In the genomic region with DNA sequence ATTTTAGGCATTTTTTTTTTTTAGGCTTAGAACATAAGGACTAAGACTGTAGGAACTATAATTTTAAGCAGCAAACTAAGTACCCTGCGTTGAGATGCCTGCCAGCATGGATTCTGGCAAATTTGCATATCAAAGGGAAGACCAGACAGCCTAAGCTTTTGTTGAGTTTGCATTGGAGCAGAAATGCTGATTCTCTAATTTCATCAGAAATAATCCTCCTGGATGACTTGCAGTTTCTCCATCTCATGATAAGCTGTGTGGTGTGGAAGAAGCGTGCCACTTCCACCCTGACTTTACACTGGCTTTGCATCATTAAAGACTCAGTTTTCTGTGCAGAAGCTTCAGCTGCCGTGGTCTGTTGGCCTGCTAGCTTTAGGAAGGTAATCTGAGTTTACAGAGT, we compare ENCODE assay signal across 26 mouse cellular contexts. TPM values are rescaled to one million over a fixed set of nuclear protein-coding genes. Genes with fewer than 3 reads are reported as not detected.
DNase-seq lines count a peak whose midpoint lies in the region; ATAC-seq and TF ChIP-seq lines count a peak whose summit lies in the region.
"Had no signal": no experiment of that assay in that cellular context is flagged by ENCODE, and none has a peak within 500 bp of the region (broad histone marks: within the 10 kb centered on the region; RNA-seq: fewer than 3 reads in every experiment).

No protein-coding gene starts in this region.

- ATAC-seq in midbrain, embryonic 12.5 days (ENCODE audit: low FRiP score, low read depth), result no peak
- no peak for ATAC-seq in midbrain, postnatal 0 days (ENCODE audit: low FRiP score)
- ATAC-seq in forebrain, embryonic 14.5 days, result peak; percentile 67; the same call in 1 of the 2 replicates
- no peak for ATAC-seq in midbrain, embryonic 16.5 days
- ATAC-seq in cerebellum, adult (ENCODE audit: insufficient number of reproducible peaks, low FRiP score, low TSS enrichment), result no peak
- ATAC-seq: lung, postnatal 0 days; Patski had no signal

- TF ChIP-seq CTCF in midbrain, postnatal 0 days (IDR thresholded peaks at IDR 0.05), result no peak

- peaks cover 7% of the 10 kb centered on the region; the same call in 1 of the 2 replicates for H3K4me1 ChIP-seq in midbrain, embryonic 12.5 days
- H3K4me1 ChIP-seq in midbrain, postnatal 0 days (ENCODE audit: insufficient read depth, low read length), result no peaks in the 10 kb centered on the region
- H3K4me1 ChIP-seq in forebrain, embryonic 14.5 days (ENCODE audit: control insufficient read depth, insufficient read depth, low read length), result peaks cover 5% of the 10 kb centered on the region; the same call in 1 of the 2 replicates
- H3K4me1 ChIP-seq in midbrain, embryonic 16.5 days (ENCODE audit: control insufficient read depth, insufficient read depth, low read length), result peaks cover 6% of the 10 kb centered on the region

- H3K36me3 ChIP-seq in midbrain, embryonic 12.5 days, result peaks cover 68% of the 10 kb centered on the region
- H3K36me3 ChIP-seq in midbrain, postnatal 0 days (ENCODE audit: insufficient read depth, low read length), result peaks cover 25% of the 10 kb centered on the region
- H3K36me3 ChIP-seq in forebrain, embryonic 14.5 days (ENCODE audit: control insufficient read depth, insufficient read depth, low read length), result peaks cover 81% of the 10 kb centered on the region
- peaks cover 11% of the 10 kb centered on the region for H3K36me3 ChIP-seq in midbrain, embryonic 16.5 days (ENCODE audit: control insufficient read depth, insufficient read depth, low read length)

- WGBS in midbrain, embryonic 12.5 days, result 23% methylated on average over 3 of the region's 3 CpGs
- WGBS in midbrain, postnatal 0 days, result 22% methylated on average over 3 of the region's 3 CpGs
- WGBS in forebrain, embryonic 14.5 days, result 17% methylated on average over 3 of the region's 3 CpGs
- 15% methylated on average over 3 of the region's 3 CpGs for WGBS in midbrain, embryonic 16.5 days

- H3K4me2 ChIP-seq in midbrain, embryonic 12.5 days (replicated peaks), result no peak overlapping the region
- no peak overlapping the region for H3K4me2 ChIP-seq in midbrain, postnatal 0 days (ENCODE audit: low read depth, low read length, poor library complexity, severe bottlenecking)
- H3K4me2 ChIP-seq in forebrain, embryonic 14.5 days (ENCODE audit: low read length), result no peak overlapping the region
- H3K4me2 ChIP-seq in midbrain, embryonic 16.5 days (ENCODE audit: low read length), result no peak overlapping the region
- H3K4me2 ChIP-seq: heart, embryonic 12.5 days; neural tube, embryonic 15.5 days had no signal

- DNase-seq in midbrain, postnatal 0 days (ENCODE audit: low spot score), result no peak
- DNase-seq in R1 (ENCODE audit: low read depth, low spot score), result peak; percentile 75
- DNase-seq in forebrain, embryonic 14.5 days (ENCODE audit: low spot score), result peak; percentile 77
- DNase-seq in left cerebral cortex, adult 18-20 months (ENCODE audit: low spot score in 2 of 2), result no peak
- DNase-seq: adrenal gland, postnatal 36 days; cerebellum, adult 2 months; cerebellum, postnatal 36 days; kidney, adult 2 months; kidney, postnatal 14 days; layer of hippocampus, postnatal 36 days; left cerebral cortex, postnatal 4 days; liver had no signal

- no peaks in the 10 kb centered on the region for H3K27me3 ChIP-seq in midbrain, embryonic 12.5 days
- H3K27me3 ChIP-seq in midbrain, postnatal 0 days (ENCODE audit: insufficient read depth, low read length), result no peaks in the 10 kb centered on the region
- H3K27me3 ChIP-seq in forebrain, embryonic 14.5 days (replicated peaks; ENCODE audit: control insufficient read depth, insufficient read depth, low read length), result no peaks in the 10 kb centered on the region
- H3K27me3 ChIP-seq in midbrain, embryonic 16.5 days (ENCODE audit: control insufficient read depth, insufficient read depth, low read depth, low read length), result no peaks in the 10 kb centered on the region
- H3K27me3 ChIP-seq: heart, embryonic 12.5 days; neural tube, embryonic 15.5 days; Patski had no signal

- peak overlapping the region; percentile 10; the same call in 1 of the 2 replicates for H3K27ac ChIP-seq in midbrain, embryonic 12.5 days (replicated peaks)
- no peak overlapping the region for H3K27ac ChIP-seq in midbrain, postnatal 0 days (ENCODE audit: low read depth, low read length)
- peak overlapping the region; percentile 64; the same call in 1 of the 2 replicates for H3K27ac ChIP-seq in forebrain, embryonic 14.5 days (ENCODE audit: low read depth, low read length)
- peak overlapping the region; percentile 33; the same call in 1 of the 2 replicates for H3K27ac ChIP-seq in midbrain, embryonic 16.5 days (ENCODE audit: low read length)
- H3K27ac ChIP-seq: layer of hippocampus, adult 2 months; neural tube, embryonic 15.5 days had no signal

- H3K4me3 ChIP-seq in midbrain, embryonic 12.5 days, result no peak overlapping the region
- H3K4me3 ChIP-seq in midbrain, postnatal 0 days (ENCODE audit: low read depth, low read length), result no peak overlapping the region
- H3K4me3 ChIP-seq in forebrain, embryonic 14.5 days (ENCODE audit: low read depth, low read length), result no peak overlapping the region
- H3K4me3 ChIP-seq in midbrain, embryonic 16.5 days (ENCODE audit: low read depth, low read length), result no peak overlapping the region
- H3K4me3 ChIP-seq: heart, embryonic 12.5 days; layer of hippocampus, adult 2 months; myocyte; neural tube, embryonic 15.5 days had no signal

- H3K9me3 ChIP-seq in midbrain, embryonic 12.5 days, result no peaks in the 10 kb centered on the region
- no peaks in the 10 kb centered on the region for H3K9me3 ChIP-seq in midbrain, postnatal 0 days (ENCODE audit: low read length)
- no peaks in the 10 kb centered on the region for H3K9me3 ChIP-seq in forebrain, embryonic 14.5 days (replicated peaks; ENCODE audit: control insufficient read depth, low read length)
- H3K9me3 ChIP-seq in midbrain, embryonic 16.5 days (replicated peaks; ENCODE audit: control insufficient read depth, low read length, poor library complexity, severe bottlenecking), result no peaks in the 10 kb centered on the region
- H3K9me3 ChIP-seq: heart, embryonic 12.5 days; neural tube, embryonic 15.5 days had no signal

- H3K9ac ChIP-seq in midbrain, embryonic 12.5 days (replicated peaks), result no peak overlapping the region
- H3K9ac ChIP-seq in midbrain, postnatal 0 days (replicated peaks; ENCODE audit: low read length, poor library complexity, severe bottlenecking), result no peak overlapping the region
- no peak overlapping the region for H3K9ac ChIP-seq in forebrain, embryonic 14.5 days (ENCODE audit: low read length)
- H3K9ac ChIP-seq in midbrain, embryonic 16.5 days (ENCODE audit: low read depth, low read length), result no peak overlapping the region
- H3K9ac ChIP-seq: heart, embryonic 12.5 days; neural tube, embryonic 15.5 days had no signal

RNA-seq across cellular contexts. Expression of gene 1700003F12Rik, which starts 14.0 kb away (rescaled TPM):
- polyA plus RNA-seq in midbrain, embryonic 12.5 days (2016; fragmentation: Nextera tagmentation; extraction: Ambion mirVana), result 2.2 and 3.3 TPM in 2 replicates
- total RNA-seq in midbrain, postnatal 0 days (2014; rRNA removed), result 1.6 and 2.5 TPM in 2 replicates
- 4.0 and 5.3 TPM in 2 replicates for polyA plus RNA-seq in midbrain, postnatal 0 days (2015; fragmentation: Nextera tagmentation; extraction: Ambion mirVana)
- polyA plus RNA-seq in forebrain, embryonic 14.5 days (2014; fragmentation: Nextera tagmentation; extraction: Ambion mirVana), result 1.2 TPM in 2 replicates
- polyA plus RNA-seq in midbrain, embryonic 16.5 days (2015; fragmentation: Nextera tagmentation; extraction: Ambion mirVana), result 1.9 and 2.3 TPM in 2 replicates
- total RNA-seq in left cerebral cortex, adult 18-20 months (2021), result under 1 TPM; 0.68 to 0.74 TPM
- total RNA-seq: gastrocnemius, adult 8-10 months; granulocyte monocyte progenitor cell, adult 5-6 weeks; heart, postnatal 25 days had no signal

RNA-seq across cellular contexts. Expression of gene Actl10, which starts 18.7 kb away (rescaled TPM):
- polyA plus RNA-seq in midbrain, embryonic 12.5 days (2016; fragmentation: Nextera tagmentation; extraction: Ambion mirVana), result 0.60 and 1.1 TPM in 2 replicates
- total RNA-seq in midbrain, postnatal 0 days (2014; rRNA removed), result not detected in 2 replicates
- 0.11 and 0.16 TPM in 2 replicates for polyA plus RNA-seq in midbrain, postnatal 0 days (2015; fragmentation: Nextera tagmentation; extraction: Ambion mirVana)
- 0.15 and 0.19 TPM in 2 replicates for polyA plus RNA-seq in forebrain, embryonic 14.5 days (2014; fragmentation: Nextera tagmentation; extraction: Ambion mirVana)
- 0.19 and 0.44 TPM in 2 replicates for polyA plus RNA-seq in midbrain, embryonic 16.5 days (2015; fragmentation: Nextera tagmentation; extraction: Ambion mirVana)
- total RNA-seq in left cerebral cortex, adult 18-20 months (2021), result not detected
- total RNA-seq: adrenal gland, postnatal 36 days; granulocyte monocyte progenitor cell, adult 5-6 weeks; heart, postnatal 25 days; layer of hippocampus, adult 2 months; layer of hippocampus, postnatal 36 days had no signal
- polyA plus RNA-seq: kidney, adult 2 months; liver, embryonic 16.5 days; lung, postnatal 0 days; Patski; urinary bladder, adult 2 months had no signal

RNA-seq across cellular contexts. Expression of gene Necab3, which starts 25.8 kb away (rescaled TPM):
- polyA plus RNA-seq in midbrain, embryonic 12.5 days (2016; fragmentation: Nextera tagmentation; extraction: Ambion mirVana), result 11.9 and 12.3 TPM in 2 replicates
- 23.3 and 27.7 TPM in 2 replicates for total RNA-seq in midbrain, postnatal 0 days (2014; rRNA removed)
- polyA plus RNA-seq in midbrain, postnatal 0 days (2015; fragmentation: Nextera tagmentation; extraction: Ambion mirVana), result 18.1 and 18.9 TPM in 2 replicates
- polyA plus RNA-seq in forebrain, embryonic 14.5 days (2014; fragmentation: Nextera tagmentation; extraction: Ambion mirVana), result 19.8 and 23.6 TPM in 2 replicates
- polyA plus RNA-seq in midbrain, embryonic 16.5 days (2015; fragmentation: Nextera tagmentation; extraction: Ambion mirVana), result 18.5 and 19.9 TPM in 2 replicates
- 10 to 100 TPM; 69.4 to 81.9 TPM for total RNA-seq in left cerebral cortex, adult 18-20 months (2021)

RNA-seq across cellular contexts. Expression of gene E2f1, which starts 36.8 kb away (rescaled TPM):
- polyA plus RNA-seq in midbrain, embryonic 12.5 days (2016; fragmentation: Nextera tagmentation; extraction: Ambion mirVana), result 36.0 and 41.1 TPM in 2 replicates
- total RNA-seq in midbrain, postnatal 0 days (2014; rRNA removed), result 2.0 and 2.3 TPM in 2 replicates
- 2.1 and 2.3 TPM in 2 replicates for polyA plus RNA-seq in midbrain, postnatal 0 days (2015; fragmentation: Nextera tagmentation; extraction: Ambion mirVana)
- 3.5 and 5.0 TPM in 2 replicates for polyA plus RNA-seq in forebrain, embryonic 14.5 days (2014; fragmentation: Nextera tagmentation; extraction: Ambion mirVana)
- polyA plus RNA-seq in midbrain, embryonic 16.5 days (2015; fragmentation: Nextera tagmentation; extraction: Ambion mirVana), result 3.2 and 4.2 TPM in 2 replicates
- 10 to 100 TPM; 10.2 to 10.5 TPM for total RNA-seq in left cerebral cortex, adult 18-20 months (2021)

Comparison
In these comparisons a context has a peak if more than half of its experiments do, and no peak if none do; other contexts are left out.
1. DNase-seq: peak in R1 (single experiment) and forebrain, embryonic 14.5 days (single experiment); none in midbrain, postnatal 0 days (single experiment) and left cerebral cortex, adult 18-20 months (0 of 2).